In genomic region chr4:95636937-95637749, GRCm38 (mm10) we compare ENCODE assay signal across 7 mouse cellular contexts.
DNase-seq lines count a peak whose midpoint lies in the region; ATAC-seq and TF ChIP-seq lines count a peak whose summit lies in the region.

No protein-coding gene starts in this region.

- no peak overlapping the region for H3K9ac ChIP-seq in limb, embryonic 13.5 days

- peak; percentile 78 for DNase-seq in adrenal gland, adult 2 months
- peak; percentile 91 for DNase-seq in cerebellum, adult 9-10 months
- DNase-seq in gastrocnemius, postnatal 4 days (ENCODE audit: low spot score in 2 of 2): peak; percentile 59 to 74
- DNase-seq in kidney, adult 2 months: peak; percentile 43
- peak; percentile 57 for DNase-seq in ovary, postnatal 14 days (ENCODE audit: low spot score)
- no peak for DNase-seq in thymus, adult 2 months

- no peaks in the 10 kb centered on the region for H3K36me3 ChIP-seq in kidney, adult 2 months (ENCODE audit: control insufficient read depth, insufficient read depth, low read length)
- H3K36me3 ChIP-seq in limb, embryonic 13.5 days: no peaks in the 10 kb centered on the region
- H3K36me3 ChIP-seq in thymus, adult 2 months (ENCODE audit: control insufficient read depth, insufficient read depth, low read length): no peaks in the 10 kb centered on the region

- H3K9me3 ChIP-seq in limb, embryonic 13.5 days: no peaks in the 10 kb centered on the region

- no peak overlapping the region for H3K27ac ChIP-seq in kidney, adult 2 months (ENCODE audit: insufficient read depth, low read depth, low read length)
- peak overlapping the region; percentile 80 for H3K27ac ChIP-seq in limb, embryonic 13.5 days
- H3K27ac ChIP-seq in thymus, adult 2 months (ENCODE audit: control insufficient read depth, insufficient read depth, low read length): no peak overlapping the region

- H3K4me1 ChIP-seq in kidney, adult 2 months (ENCODE audit: control insufficient read depth, insufficient read depth, low read length): peaks cover 6% of the 10 kb centered on the region; the same call in 1 of the 2 replicates
- peaks cover 18% of the 10 kb centered on the region for H3K4me1 ChIP-seq in limb, embryonic 13.5 days
- no peaks in the 10 kb centered on the region for H3K4me1 ChIP-seq in thymus, adult 2 months (replicated peaks; ENCODE audit: control insufficient read depth, insufficient read depth, low read length)

- 38% methylated on average over 7 of the region's 7 CpGs for WGBS in kidney, adult 2 months
- 30% methylated on average over 7 of the region's 7 CpGs for WGBS in limb, embryonic 13.5 days
- 66% methylated on average over 7 of the region's 7 CpGs for WGBS in thymus, adult 2 months

- no peak overlapping the region for H3K4me2 ChIP-seq in limb, embryonic 13.5 days (replicated peaks)

- TF ChIP-seq CTCF in kidney, adult 2 months (conservative IDR thresholded peaks at IDR 0.05; ENCODE audit: insufficient read depth, insufficient read length, low read depth, low read length): no peak
- TF ChIP-seq CTCF in thymus, adult 2 months (IDR thresholded peaks at IDR 0.05; ENCODE audit: borderline replicate concordance, control insufficient read depth, extremely low read depth, insufficient read depth, low read length, poor library complexity): no peak

- peak; percentile 80 for ATAC-seq in limb, embryonic 13.5 days (ENCODE audit: low FRiP score, low read depth)

- H3K4me3 ChIP-seq in kidney, adult 2 months (ENCODE audit: insufficient read depth, low read depth, low read length): no peak overlapping the region
- H3K4me3 ChIP-seq in limb, embryonic 13.5 days: no peak overlapping the region
- H3K4me3 ChIP-seq in thymus, adult 2 months (ENCODE audit: control insufficient read depth, insufficient read depth, low read length): no peak overlapping the region

- TF ChIP-seq POLR2A in kidney, adult 2 months (IDR thresholded peaks at IDR 0.05; ENCODE audit: low read depth, low read length): no peak
- TF ChIP-seq POLR2A in thymus, adult 2 months (IDR thresholded peaks at IDR 0.05; ENCODE audit: control insufficient read depth, extremely low read depth, insufficient read depth, low read length, poor library complexity): no peak

- no peaks in the 10 kb centered on the region for H3K27me3 ChIP-seq in kidney, adult 2 months (replicated peaks; ENCODE audit: control insufficient read depth, insufficient read depth, low read length)
- no peaks in the 10 kb centered on the region for H3K27me3 ChIP-seq in limb, embryonic 13.5 days
- no peaks in the 10 kb centered on the region for H3K27me3 ChIP-seq in thymus, adult 2 months (ENCODE audit: control insufficient read depth, insufficient read depth, low read length)
